Mouse (Mus musculus): ENCODE data around the gene Cdh13.

- TF ChIP-seq GATA1 (IDR thresholded peaks at IDR 0.05; ENCODE audit: borderline replicate concordance, low read length) (no peak), FLI1 (IDR thresholded peaks at IDR 0.05; ENCODE audit: low read length) (no peak)
Observed at GRCm38 (mm10) chr8:118628702-118629101, 345.2 kb downstream of the Cdh13 start.

Measured in megakaryocyte, embryonic 14.5 days (primary cell).